Mouse (Mus musculus) gastrocnemius, postnatal 14 days (tissue): ENCODE measurements around the gene D16Ertd472e. TPM values are rescaled to one million over a fixed set of nuclear protein-coding genes. Genes with fewer than 3 reads are reported as not detected.

Experiments
- DNase-seq: peaks from one replicate; pipeline ENCODE4 v3.0.0; 2021; ENCODE audit warnings: mixed read lengths
- intact Hi-C: fragments of 180-260 bp; cut with DNase I; formaldehyde crosslinking; loops from one replicate; pipeline ENCODE4 v1.15.1; 2025; ENCODE audit warnings: low total_unique reads
- total RNA-seq, 2 experiments: library from RNA; stranded (reverse); gene quantifications; 2 replicates each; pipeline ENCODE4 v1.2.3; 2021

Gene D16Ertd472e
- total RNA-seq, 2 experiments from 2014 or later, result 4.6 to 4.8 TPM

GRCm38 (mm10) chr16:78575190-78575851 lies 1.2 kb downstream of the D16Ertd472e start:
- intact Hi-C loops, result no loop called here
- no peak for DNase-seq

GRCm38 (mm10) chr16:78574241-78574640 lies 2.3 kb downstream of the D16Ertd472e start:
- intact Hi-C loops, result no loop called here
- no peak for DNase-seq

- DNase-seq, result no peak
- intact Hi-C loops, result no loop called here
Measured at GRCm38 (mm10) chr16:78573016-78573415, 3.5 kb downstream of the D16Ertd472e start.

GRCm38 (mm10) chr16:78564110-78564821 lies 12.2 kb downstream of the D16Ertd472e start:
- DNase-seq, result no peak

GRCm38 (mm10) chr16:78563093-78563971 lies 13.2 kb downstream of the D16Ertd472e start:
- no peak for DNase-seq
- intact Hi-C loops, result no loop called here

More at GRCm38 (mm10) chr16:78564110-78564821, 12.2 kb downstream of the D16Ertd472e start:
- intact Hi-C loops, result no loop called here

- DNase-seq, result no peak
- intact Hi-C loops, result no loop called here
Measured at GRCm38 (mm10) chr16:78560627-78561026, 15.9 kb downstream of the D16Ertd472e start.

GRCm38 (mm10) chr16:78560063-78560462 lies 16.4 kb downstream of the D16Ertd472e start:
- intact Hi-C loops, result no loop called here
- no peak for DNase-seq

GRCm38 (mm10) chr16:78557573-78557972 lies 18.9 kb downstream of the D16Ertd472e start:
- DNase-seq, result no peak
- intact Hi-C loops, result no loop called here

GRCm38 (mm10) chr16:78554911-78555648 lies 21.4 kb downstream of the D16Ertd472e start:
- intact Hi-C loops, result no loop called here
- DNase-seq, result no peak

GRCm38 (mm10) chr16:78547367-78547766 lies 29.1 kb downstream of the D16Ertd472e start:
- intact Hi-C loops, result no loop called here
- DNase-seq, result no peak

GRCm38 (mm10) chr16:78546529-78546928 lies 30.0 kb downstream of the D16Ertd472e start:
- intact Hi-C loops, result no loop called here
- DNase-seq, result no peak

- intact Hi-C loops, result no loop called here
- DNase-seq, result no peak
Measured at GRCm38 (mm10) chr16:78540376-78541246, 35.9 kb downstream of the D16Ertd472e start.

GRCm38 (mm10) chr16:78537798-78538422 lies 38.6 kb downstream of the D16Ertd472e start:
- no peak for DNase-seq
- intact Hi-C loops, result no loop called here

- intact Hi-C loops, result no loop called here
- no peak for DNase-seq
Measured at GRCm38 (mm10) chr16:78537322-78537721, 39.2 kb downstream of the D16Ertd472e start.

GRCm38 (mm10) chr16:78534468-78534867 lies 42.0 kb downstream of the D16Ertd472e start:
- intact Hi-C loops, result no loop called here
- no peak for DNase-seq

- no peak for DNase-seq
- intact Hi-C loops, result no loop called here
Measured at GRCm38 (mm10) chr16:78531957-78532605, 44.4 kb downstream of the D16Ertd472e start.

- DNase-seq, result no peak
- intact Hi-C loops, result no loop called here
Measured at GRCm38 (mm10) chr16:78522974-78523373, 53.5 kb downstream of the D16Ertd472e start.

GRCm38 (mm10) chr16:78518697-78519096 lies 57.8 kb downstream of the D16Ertd472e start:
- no peak for DNase-seq
- intact Hi-C loops, result no loop called here
